Mouse (Mus musculus) thymus, adult 2 months (tissue): ENCODE data around the gene Mfsd4b5.

Experiments used
- CTCF ChIP-seq: fragments of 200-500 bp; IDR thresholded peaks from 2 replicates; pipeline ENCODE4 v1.5.1; 2012; ENCODE audit warnings: mild to moderate bottlenecking, control low read depth, low read length, moderate library complexity, borderline replicate concordance; ENCODE audit not compliant: control insufficient read depth, poor library complexity, insufficient read depth; ENCODE audit errors: extremely low read depth
- POLR2A ChIP-seq: fragments of 200-500 bp; IDR thresholded peaks from 2 replicates; pipeline ENCODE4 v1.6.1; 2012; ENCODE audit warnings: mild to moderate bottlenecking, low read length, control low read depth, moderate library complexity; ENCODE audit not compliant: control insufficient read depth, poor library complexity, insufficient read depth; ENCODE audit errors: extremely low read depth

GRCm38 (mm10) chr10:39975771-39976170 is 10.7 kb downstream of the Mfsd4b5 start:
- TF ChIP-seq CTCF (no peak), POLR2A (no peak)
